Mouse (Mus musculus): ENCODE data around the gene Gga1. TPM values are rescaled to one million over a fixed set of nuclear protein-coding genes. Genes with fewer than 3 reads are reported as not detected.
"Not testable (repeated sequence)": the region's sequence is repeated elsewhere in the genome, so short reads cannot be mapped to it uniquely, and the experiment has no call there.

Gga1 gene
- polyA plus RNA-seq, 1 experiment from 2014 or later = 53.6 TPM

- Histone ChIP-seq H3K4me3 (replicated peaks) (no peak overlapping the region), H3K27ac (peak overlapping the region; percentile 57), H3K4me2 (peak overlapping the region; percentile 27), H3K36me3 (replicated peaks) (no peaks in the 10 kb centered on the region), H3K9me3 (no peaks in the 10 kb centered on the region), H3K27me3 (peaks cover 58% of the 10 kb centered on the region), H3K9ac (no peak overlapping the region), H3K4me1 (peaks cover 51% of the 10 kb centered on the region)
- WGBS = 0% methylated on average over 2 of the region's 2 CpGs
- ATAC-seq (ENCODE audit: low FRiP score) = peak; percentile 43
Measured at GRCm38 (mm10) chr15:78839744-78840143, 37.2 kb upstream of the Gga1 start.

GRCm38 (mm10) chr15:78840241-78840640, 36.7 kb upstream of the Gga1 start:
- Histone ChIP-seq H3K4me3 (replicated peaks) (no peak overlapping the region), H3K4me2 (no peak overlapping the region), H3K27ac (no peak overlapping the region; the same call in 1 of the 2 replicates), H3K36me3 (replicated peaks) (no peaks in the 10 kb centered on the region), H3K4me1 (peaks cover 46% of the 10 kb centered on the region), H3K27me3 (peaks cover 61% of the 10 kb centered on the region), H3K9me3 (no peaks in the 10 kb centered on the region), H3K9ac (no peak overlapping the region)
- 48% methylated on average over 3 of the region's 3 CpGs for WGBS
- ATAC-seq (ENCODE audit: low FRiP score) = no peak

GRCm38 (mm10) chr15:78840751-78841150, 36.2 kb upstream of the Gga1 start:
- Histone ChIP-seq H3K9me3 (no peaks in the 10 kb centered on the region), H3K4me2 (no peak overlapping the region), H3K9ac (no peak overlapping the region), H3K4me3 (replicated peaks) (no peak overlapping the region), H3K36me3 (replicated peaks) (no peaks in the 10 kb centered on the region), H3K27me3 (peaks cover 66% of the 10 kb centered on the region), H3K27ac (no peak overlapping the region), H3K4me1 (peaks cover 41% of the 10 kb centered on the region)
- ATAC-seq (ENCODE audit: low FRiP score) = no peak
- 57% methylated on average over 11 of the region's 11 CpGs for WGBS

GRCm38 (mm10) chr15:78841161-78841790, 35.7 kb upstream of the Gga1 start:
- no peak for ATAC-seq (ENCODE audit: low FRiP score)
- no peaks in the 10 kb centered on the region for H3K9me3 ChIP-seq
- H3K4me3 ChIP-seq (replicated peaks) = no peak overlapping the region
- no peak overlapping the region for H3K9ac ChIP-seq
- 46% methylated on average over 6 of the region's 6 CpGs for WGBS
- no peaks in the 10 kb centered on the region for H3K36me3 ChIP-seq (replicated peaks)
- H3K27ac ChIP-seq = no peak overlapping the region
- peaks cover 37% of the 10 kb centered on the region for H3K4me1 ChIP-seq
- H3K4me2 ChIP-seq = no peak overlapping the region
- peaks cover 72% of the 10 kb centered on the region for H3K27me3 ChIP-seq

- Histone ChIP-seq H3K4me1 (peaks cover 37% of the 10 kb centered on the region), H3K9ac (peak within 1 kb of the TSS; percentile 62), H3K4me3 (replicated peaks) (peak within 1 kb of the TSS; percentile 51), H3K4me2 (peak within 1 kb of the TSS; percentile 90), H3K27ac (0 out of 2 replicates have a peak within 1 kb of the TSS, but pooled peaks have one; percentile 43), H3K36me3 (replicated peaks) (no peaks in the 10 kb centered on the region), H3K27me3 (peaks cover 77% of the 10 kb centered on the region), H3K9me3 (no peaks in the 10 kb centered on the region)
- WGBS = under 1% methylated on average over 78 of the region's 86 CpGs
- ATAC-seq (ENCODE audit: low FRiP score) = peak; percentile 76
Measured at GRCm38 (mm10) chr15:78842371-78843163, 34.4 kb upstream of the Gga1 start, which contains the start of gene Cdc42ep1. Cdc42ep1 (plus strand) TSS chr15:78842624.

- H3K27me3 ChIP-seq = peaks cover 77% of the 10 kb centered on the region
- no peak for ATAC-seq (ENCODE audit: low FRiP score)
- H3K36me3 ChIP-seq (replicated peaks) = no peaks in the 10 kb centered on the region
- WGBS = 41% methylated on average over 21 of the region's 21 CpGs
- no peak overlapping the region for H3K9ac ChIP-seq
- H3K27ac ChIP-seq = no peak overlapping the region
- peak overlapping the region; percentile 90; the same call in 1 of the 2 replicates for H3K4me2 ChIP-seq
- H3K9me3 ChIP-seq = no peaks in the 10 kb centered on the region
- H3K4me3 ChIP-seq (replicated peaks) = peak overlapping the region; percentile 51
- H3K4me1 ChIP-seq = peaks cover 36% of the 10 kb centered on the region
Measured at GRCm38 (mm10) chr15:78843581-78844469, 33.2 kb upstream of the Gga1 start.

- H3K4me1 ChIP-seq = peaks cover 27% of the 10 kb centered on the region
- H3K4me2 ChIP-seq = no peak overlapping the region; the same call in 1 of the 2 replicates
- no peak for ATAC-seq (ENCODE audit: low FRiP score)
- H3K27me3 ChIP-seq = peaks cover 75% of the 10 kb centered on the region
- H3K27ac ChIP-seq = 0 out of 2 replicates have a peak overlapping the region, but pooled peaks have one; percentile 59
- no peak overlapping the region for H3K4me3 ChIP-seq (replicated peaks)
- 49% methylated on average over 9 of the region's 9 CpGs for WGBS
- H3K9me3 ChIP-seq = no peaks in the 10 kb centered on the region
- no peak overlapping the region for H3K9ac ChIP-seq
- no peaks in the 10 kb centered on the region for H3K36me3 ChIP-seq (replicated peaks)
Measured at GRCm38 (mm10) chr15:78844791-78845190, 32.2 kb upstream of the Gga1 start.

GRCm38 (mm10) chr15:78845321-78845720, 31.7 kb upstream of the Gga1 start:
- H3K4me1 ChIP-seq = peaks cover 21% of the 10 kb centered on the region
- peaks cover 73% of the 10 kb centered on the region for H3K27me3 ChIP-seq
- H3K9me3 ChIP-seq = no peaks in the 10 kb centered on the region
- H3K9ac ChIP-seq = no peak overlapping the region
- WGBS = 75% methylated on average over 11 of the region's 11 CpGs
- no peak overlapping the region for H3K4me2 ChIP-seq
- no peaks in the 10 kb centered on the region for H3K36me3 ChIP-seq (replicated peaks)
- H3K27ac ChIP-seq = no peak overlapping the region
- no peak overlapping the region for H3K4me3 ChIP-seq (replicated peaks)
- ATAC-seq (ENCODE audit: low FRiP score) = no peak

GRCm38 (mm10) chr15:78845867-78846266, 31.1 kb upstream of the Gga1 start:
- Histone ChIP-seq H3K4me2 (no peak overlapping the region), H3K4me3 (replicated peaks) (no peak overlapping the region), H3K36me3 (replicated peaks) (no peaks in the 10 kb centered on the region), H3K9me3 (no peaks in the 10 kb centered on the region), H3K27ac (no peak overlapping the region), H3K27me3 (peaks cover 69% of the 10 kb centered on the region), H3K9ac (no peak overlapping the region), H3K4me1 (peaks cover 20% of the 10 kb centered on the region)
- no peak for ATAC-seq (ENCODE audit: low FRiP score)
- 92% methylated on average over 8 of the region's 8 CpGs for WGBS

GRCm38 (mm10) chr15:78846352-78846751, 30.6 kb upstream of the Gga1 start:
- no peaks in the 10 kb centered on the region for H3K9me3 ChIP-seq
- H3K4me2 ChIP-seq = no peak overlapping the region
- no peak overlapping the region for H3K9ac ChIP-seq
- H3K4me1 ChIP-seq = peaks cover 22% of the 10 kb centered on the region
- 71% methylated on average over 8 of the region's 8 CpGs for WGBS
- no peak for ATAC-seq (ENCODE audit: low FRiP score)
- H3K4me3 ChIP-seq (replicated peaks) = no peak overlapping the region
- no peaks in the 10 kb centered on the region for H3K36me3 ChIP-seq (replicated peaks)
- H3K27ac ChIP-seq = no peak overlapping the region
- H3K27me3 ChIP-seq = peaks cover 69% of the 10 kb centered on the region

- ATAC-seq (ENCODE audit: low FRiP score); H3K27ac ChIP-seq; H3K4me2 ChIP-seq; H3K36me3 ChIP-seq (replicated peaks); H3K9ac ChIP-seq; H3K9me3 ChIP-seq; H3K4me3 ChIP-seq (replicated peaks): not testable (repeated sequence)
- WGBS = 80% methylated on average over 7 of the region's 7 CpGs
- Histone ChIP-seq H3K27me3 (peaks cover 65% of the 10 kb centered on the region), H3K4me1 (peaks cover 25% of the 10 kb centered on the region)
Measured at GRCm38 (mm10) chr15:78846805-78847204, 30.2 kb upstream of the Gga1 start.

GRCm38 (mm10) chr15:78848467-78848866, 28.5 kb upstream of the Gga1 start:
- no peak overlapping the region for H3K27ac ChIP-seq
- H3K4me2 ChIP-seq = no peak overlapping the region
- no peaks in the 10 kb centered on the region for H3K9me3 ChIP-seq
- H3K36me3 ChIP-seq (replicated peaks) = no peaks in the 10 kb centered on the region
- ATAC-seq (ENCODE audit: low FRiP score) = no peak
- H3K27me3 ChIP-seq = peaks cover 52% of the 10 kb centered on the region
- 30% methylated on average over 5 of the region's 5 CpGs for WGBS
- peaks cover 10% of the 10 kb centered on the region; the same call in 1 of the 2 replicates for H3K4me1 ChIP-seq
- H3K9ac ChIP-seq = no peak overlapping the region
- no peak overlapping the region for H3K4me3 ChIP-seq (replicated peaks)

Data from forebrain, embryonic 12.5 days (tissue).